Mouse (Mus musculus) heart, adult 18-20 months (tissue): ENCODE results near the gene Akr1c12. TPM values are rescaled to one million over a fixed set of nuclear protein-coding genes. Genes with fewer than 3 reads are reported as not detected.

Experiments
- total RNA-seq, 2 experiments: library from RNA; stranded (reverse); gene quantifications; 2 replicates each; pipeline ENCODE4 v1.2.3; 2021

The Akr1c12 gene
- total RNA-seq, 2 experiments from 2014 or later = not detected

Other genes starting within 250 kb of the Akr1c12 start
- gene Akr1c14, start 230.4 kb downstream of the Akr1c12 start, total RNA-seq = 1 to 10 TPM; 6.8 to 8.6 TPM
- under 1 TPM in 1 of 2 experiments, not detected in 1; 0.51 TPM for gene Akr1c18, start 128.8 kb downstream of the Akr1c12 start, total RNA-seq
- 1 to 10 TPM; 1.2 to 1.3 TPM for gene Akr1c13, start 88.3 kb downstream of the Akr1c12 start, total RNA-seq
- gene Akr1c19, start 50.7 kb downstream of the Akr1c12 start, total RNA-seq = 1 to 10 TPM; 2.0 to 2.1 TPM
- not detected for gene Akr1c6, start 154.9 kb upstream of the Akr1c12 start, total RNA-seq
- not detected for gene Akr1c20, start 243.9 kb upstream of the Akr1c12 start, total RNA-seq